Mouse (Mus musculus): ENCODE data around the gene Inip. TPM values are rescaled to one million over a fixed set of nuclear protein-coding genes. Genes with fewer than 3 reads are reported as not detected.
"Not testable (repeated sequence)": the region's sequence is repeated elsewhere in the genome, so short reads cannot be mapped to it uniquely, and the experiment has no call there.

Gene Inip
- polyA plus RNA-seq, 1 experiment from 2014 or later, result 95.9 TPM

DNA sequence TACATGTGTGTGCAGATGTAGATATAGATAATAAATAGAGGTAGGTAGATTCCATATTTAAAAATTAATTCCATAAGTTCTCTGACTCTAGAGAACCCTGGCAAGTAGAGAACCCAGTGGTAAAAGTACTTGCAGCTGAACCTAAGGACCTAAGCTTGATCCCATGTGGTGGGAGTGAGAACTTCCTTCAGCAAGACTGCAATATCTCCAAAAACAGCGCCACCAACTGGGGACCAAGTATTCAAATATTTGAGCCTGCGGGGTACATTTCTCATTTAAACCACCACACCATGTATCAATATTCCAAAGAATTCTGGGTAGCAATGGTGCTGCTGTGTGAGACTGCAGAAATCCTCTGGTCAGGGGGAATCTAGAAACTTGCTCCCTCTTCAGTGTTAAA, 7.3 kb downstream of the Inip start:
- Histone ChIP-seq H3K9ac (ENCODE audit: low read length) (no peak overlapping the region), H3K4me2 (ENCODE audit: low read depth) (no peak overlapping the region)
- 71% methylated on average over 2 of the region's 2 CpGs for WGBS

DNA sequence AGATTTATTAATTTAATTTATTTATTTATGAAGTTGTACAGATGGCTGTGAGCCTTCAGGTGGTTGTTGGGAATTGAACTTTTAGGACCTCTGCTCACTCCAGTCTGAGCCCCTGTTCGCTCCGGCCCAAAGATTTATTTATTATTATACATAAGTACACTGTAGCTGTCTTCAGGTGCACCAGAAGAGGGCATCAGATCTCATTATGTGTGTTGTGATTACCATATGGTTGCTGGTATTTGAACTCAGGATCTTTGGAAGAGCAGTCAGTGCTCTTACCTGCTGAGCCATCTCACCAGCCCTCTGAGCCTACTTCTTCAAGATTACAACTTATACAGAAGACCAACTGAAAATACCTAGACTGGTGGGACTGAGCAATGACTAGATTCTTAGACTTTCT, 7.8 kb downstream of the Inip start:
- H3K36me3 ChIP-seq (ENCODE audit: control insufficient read depth, insufficient read depth, low read length); H3K27me3 ChIP-seq (ENCODE audit: control insufficient read depth, insufficient read depth, low read length); H3K9me3 ChIP-seq (ENCODE audit: control insufficient read depth, low read length); H3K4me3 ChIP-seq (ENCODE audit: low read depth, low read length); H3K4me2 ChIP-seq (ENCODE audit: low read depth); DNase-seq (ENCODE audit: low spot score); H3K9ac ChIP-seq (ENCODE audit: low read length); H3K4me1 ChIP-seq (ENCODE audit: control insufficient read depth, insufficient read depth, low read length); ATAC-seq (ENCODE audit: insufficient read depth, low FRiP score, low TSS enrichment); H3K27ac ChIP-seq (ENCODE audit: low read depth, low read length): not testable (repeated sequence)
- 89% methylated on average over 2 of the region's 2 CpGs for WGBS

More for the DNA sequence above, 7.3 kb downstream of the Inip start:
- Histone ChIP-seq H3K27ac (ENCODE audit: low read depth, low read length) (no peak overlapping the region), H3K36me3 (ENCODE audit: control insufficient read depth, insufficient read depth, low read length) (no peaks in the 10 kb centered on the region), H3K27me3 (ENCODE audit: control insufficient read depth, insufficient read depth, low read length) (no peaks in the 10 kb centered on the region), H3K4me3 (ENCODE audit: low read depth, low read length) (no peak overlapping the region), H3K9me3 (ENCODE audit: control insufficient read depth, low read length) (no peaks in the 10 kb centered on the region), H3K4me1 (ENCODE audit: control insufficient read depth, insufficient read depth, low read length) (no peaks in the 10 kb centered on the region)
- ATAC-seq (ENCODE audit: insufficient read depth, low FRiP score, low TSS enrichment) (no peak), DNase-seq (ENCODE audit: low spot score) (no peak)

DNA sequence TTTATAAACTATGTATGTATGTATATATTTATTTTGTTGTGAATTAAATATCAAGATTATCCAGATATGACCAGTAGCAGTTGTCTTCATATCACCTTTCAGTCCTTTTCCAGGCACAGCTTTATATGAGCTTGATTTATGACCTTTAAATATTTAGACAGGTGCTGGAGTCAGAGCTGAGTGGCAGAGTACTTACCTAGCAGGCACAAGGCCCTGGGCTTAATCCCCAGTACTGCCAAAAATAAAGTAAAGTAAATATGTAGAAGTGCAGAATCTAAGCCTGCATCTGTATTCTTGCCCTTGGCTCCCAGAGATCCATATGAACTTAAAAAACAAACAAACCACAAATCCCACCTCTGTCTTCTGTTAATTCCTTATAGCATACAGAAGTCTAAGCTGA, 12.4 kb downstream of the Inip start:
- Histone ChIP-seq H3K27me3 (ENCODE audit: control insufficient read depth, insufficient read depth, low read length) (no peaks in the 10 kb centered on the region), H3K4me2 (ENCODE audit: low read depth) (no peak overlapping the region), H3K4me1 (ENCODE audit: control insufficient read depth, insufficient read depth, low read length) (no peaks in the 10 kb centered on the region), H3K27ac (ENCODE audit: low read depth, low read length) (no peak overlapping the region), H3K9me3 (ENCODE audit: control insufficient read depth, low read length) (no peaks in the 10 kb centered on the region), H3K4me3 (ENCODE audit: low read depth, low read length) (no peak overlapping the region), H3K9ac (ENCODE audit: low read length) (no peak overlapping the region), H3K36me3 (ENCODE audit: control insufficient read depth, insufficient read depth, low read length) (no peaks in the 10 kb centered on the region)
- ATAC-seq (ENCODE audit: insufficient read depth, low FRiP score, low TSS enrichment) (no peak), DNase-seq (ENCODE audit: low spot score) (no peak)

DNA sequence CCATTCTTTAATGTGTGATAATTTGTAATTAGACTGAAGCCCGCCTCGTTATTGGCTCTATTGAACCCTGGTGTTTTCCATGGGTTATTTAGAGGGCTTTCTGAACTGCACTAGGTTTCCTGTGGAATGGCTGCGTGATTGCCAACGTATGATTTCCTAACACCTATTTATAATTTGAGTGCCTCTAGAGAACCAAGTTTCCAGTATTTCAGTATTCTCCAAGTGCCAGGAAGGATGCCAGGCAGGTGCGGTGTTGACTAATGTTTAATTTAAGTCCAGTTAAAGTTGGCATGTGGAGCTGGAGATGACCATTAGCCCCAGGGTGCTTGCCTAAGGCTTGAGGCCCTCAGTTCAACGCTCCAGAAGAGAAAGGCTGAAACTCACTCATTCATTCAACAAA, 14.3 kb downstream of the Inip start:
- no peak overlapping the region for H3K4me3 ChIP-seq (ENCODE audit: low read depth, low read length)
- no peaks in the 10 kb centered on the region for H3K27me3 ChIP-seq (ENCODE audit: control insufficient read depth, insufficient read depth, low read length)
- 0 out of 2 replicates have a peak, but pooled peaks cover under 1% of the 10 kb centered on the region for H3K4me1 ChIP-seq (ENCODE audit: control insufficient read depth, insufficient read depth, low read length)
- DNase-seq (ENCODE audit: low spot score), result no peak
- no peak overlapping the region for H3K9ac ChIP-seq (ENCODE audit: low read length)
- no peak overlapping the region for H3K4me2 ChIP-seq (ENCODE audit: low read depth)
- H3K9me3 ChIP-seq (ENCODE audit: control insufficient read depth, low read length), result no peaks in the 10 kb centered on the region
- WGBS, result 66% methylated on average over 6 of the region's 6 CpGs
- no peaks in the 10 kb centered on the region for H3K36me3 ChIP-seq (ENCODE audit: control insufficient read depth, insufficient read depth, low read length)
- no peak for ATAC-seq (ENCODE audit: insufficient read depth, low FRiP score, low TSS enrichment)
- no peak overlapping the region for H3K27ac ChIP-seq (ENCODE audit: low read depth, low read length)

DNA sequence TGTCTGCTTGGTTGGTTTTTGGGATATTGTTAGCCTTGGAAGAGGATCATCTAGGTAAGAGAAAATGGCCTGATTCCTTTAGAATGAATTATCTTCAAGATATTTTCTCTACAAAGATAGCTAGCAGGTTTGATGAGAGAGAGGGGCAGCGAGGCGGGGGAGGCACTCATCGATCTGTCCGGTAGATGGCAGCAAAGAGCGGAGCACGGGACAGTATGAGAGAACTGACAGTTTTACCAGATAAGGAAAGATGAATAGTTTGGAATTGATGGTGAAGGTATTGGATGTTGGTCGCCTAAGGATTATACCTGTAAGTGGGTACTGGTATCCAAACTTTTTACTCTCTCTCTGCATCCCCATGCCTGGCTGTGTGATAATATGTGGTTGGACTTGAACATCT, 14.7 kb downstream of the Inip start:
- Histone ChIP-seq H3K36me3 (ENCODE audit: control insufficient read depth, insufficient read depth, low read length) (no peaks in the 10 kb centered on the region), H3K4me3 (ENCODE audit: low read depth, low read length) (no peak overlapping the region), H3K27ac (ENCODE audit: low read depth, low read length) (no peak overlapping the region), H3K9ac (ENCODE audit: low read length) (no peak overlapping the region), H3K27me3 (ENCODE audit: control insufficient read depth, insufficient read depth, low read length) (no peaks in the 10 kb centered on the region), H3K4me1 (ENCODE audit: control insufficient read depth, insufficient read depth, low read length) (0 out of 2 replicates have a peak, but pooled peaks cover 2% of the 10 kb centered on the region), H3K4me2 (ENCODE audit: low read depth) (no peak overlapping the region), H3K9me3 (ENCODE audit: control insufficient read depth, low read length) (no peaks in the 10 kb centered on the region)
- 2% methylated on average over 7 of the region's 7 CpGs for WGBS
- ATAC-seq (ENCODE audit: insufficient read depth, low FRiP score, low TSS enrichment) (no peak), DNase-seq (ENCODE audit: low spot score) (peak; percentile 71)

DNA sequence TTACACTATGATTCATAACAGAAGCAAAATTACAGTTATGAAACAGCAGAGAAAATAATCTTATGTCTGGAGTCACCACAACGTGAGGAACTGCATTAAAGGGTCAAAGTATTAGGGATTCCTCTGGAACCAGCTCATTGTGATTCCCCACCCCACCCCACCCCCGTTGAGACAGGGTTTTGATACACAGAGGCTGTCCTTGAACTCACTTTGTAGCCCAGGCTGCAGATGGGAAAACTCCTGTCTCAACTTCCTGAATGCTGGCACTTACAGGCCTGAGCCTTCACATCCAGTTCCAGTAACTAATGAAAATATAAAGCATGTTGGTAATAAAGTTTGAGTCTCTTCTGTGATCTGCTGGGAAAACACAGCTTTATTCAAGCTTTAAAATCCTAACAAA, 16.0 kb downstream of the Inip start:
- 45% methylated on average over 2 of the region's 2 CpGs for WGBS
- H3K4me2 ChIP-seq (ENCODE audit: low read depth), result no peak overlapping the region
- ATAC-seq (ENCODE audit: insufficient read depth, low FRiP score, low TSS enrichment) (no peak), DNase-seq (ENCODE audit: low spot score) (no peak)
- H3K4me3 ChIP-seq (ENCODE audit: low read depth, low read length), result no peak overlapping the region
- H3K9me3 ChIP-seq (ENCODE audit: control insufficient read depth, low read length), result no peaks in the 10 kb centered on the region
- 0 out of 2 replicates have a peak, but pooled peaks cover 2% of the 10 kb centered on the region for H3K4me1 ChIP-seq (ENCODE audit: control insufficient read depth, insufficient read depth, low read length)
- no peak overlapping the region for H3K27ac ChIP-seq (ENCODE audit: low read depth, low read length)
- H3K27me3 ChIP-seq (ENCODE audit: control insufficient read depth, insufficient read depth, low read length), result no peaks in the 10 kb centered on the region
- H3K9ac ChIP-seq (ENCODE audit: low read length), result no peak overlapping the region
- H3K36me3 ChIP-seq (ENCODE audit: control insufficient read depth, insufficient read depth, low read length), result no peaks in the 10 kb centered on the region

DNA sequence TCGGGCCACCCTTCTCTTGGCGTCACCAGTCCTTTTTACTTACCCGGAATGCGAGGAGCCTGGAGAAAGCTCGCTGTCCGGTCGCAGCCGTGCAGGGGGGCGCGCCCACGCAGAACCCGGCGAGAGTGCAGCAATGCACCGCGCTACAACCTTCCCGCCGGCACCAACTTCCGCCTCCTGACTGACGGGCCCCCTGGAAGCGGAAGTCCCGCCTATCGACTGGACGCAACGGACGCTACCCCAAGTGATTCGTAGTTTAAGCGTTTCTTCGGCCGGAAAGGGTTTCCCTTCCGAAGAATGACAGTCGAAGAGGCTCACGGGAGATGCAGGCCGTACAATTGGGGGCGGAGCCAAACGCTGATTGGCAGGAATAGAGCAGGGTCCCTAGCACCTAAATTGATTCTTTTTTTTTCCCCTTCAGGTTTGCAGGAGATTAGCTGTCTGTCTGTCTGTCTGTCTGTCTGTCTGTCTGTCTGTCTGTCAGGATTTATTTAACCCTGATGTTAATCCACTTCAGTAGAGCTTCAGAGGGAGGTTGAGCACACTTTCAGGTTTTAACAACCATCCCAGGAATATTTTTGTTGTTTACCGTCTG, 17.6 kb downstream of the Inip start:
- H3K4me1 ChIP-seq (ENCODE audit: control insufficient read depth, insufficient read depth, low read length), result 0 out of 2 replicates have a peak, but pooled peaks cover 2% of the 10 kb centered on the region
- H3K4me3 ChIP-seq (ENCODE audit: low read depth, low read length), result peak overlapping the region; percentile 97
- no peaks in the 10 kb centered on the region for H3K36me3 ChIP-seq (ENCODE audit: control insufficient read depth, insufficient read depth, low read length)
- H3K9ac ChIP-seq (ENCODE audit: low read length), result peak overlapping the region; percentile 88
- H3K9me3 ChIP-seq (ENCODE audit: control insufficient read depth, low read length), result no peaks in the 10 kb centered on the region
- ATAC-seq (ENCODE audit: insufficient read depth, low FRiP score, low TSS enrichment) (peak; percentile 95), DNase-seq (ENCODE audit: low spot score) (peak; percentile 97)
- peak overlapping the region; percentile 81 for H3K4me2 ChIP-seq (ENCODE audit: low read depth)
- WGBS, result under 1% methylated on average over 36 of the region's 36 CpGs
- no peaks in the 10 kb centered on the region for H3K27me3 ChIP-seq (ENCODE audit: control insufficient read depth, insufficient read depth, low read length)
- peak overlapping the region; percentile 72; the same call in 1 of the 2 replicates for H3K27ac ChIP-seq (ENCODE audit: low read depth, low read length)

DNA sequence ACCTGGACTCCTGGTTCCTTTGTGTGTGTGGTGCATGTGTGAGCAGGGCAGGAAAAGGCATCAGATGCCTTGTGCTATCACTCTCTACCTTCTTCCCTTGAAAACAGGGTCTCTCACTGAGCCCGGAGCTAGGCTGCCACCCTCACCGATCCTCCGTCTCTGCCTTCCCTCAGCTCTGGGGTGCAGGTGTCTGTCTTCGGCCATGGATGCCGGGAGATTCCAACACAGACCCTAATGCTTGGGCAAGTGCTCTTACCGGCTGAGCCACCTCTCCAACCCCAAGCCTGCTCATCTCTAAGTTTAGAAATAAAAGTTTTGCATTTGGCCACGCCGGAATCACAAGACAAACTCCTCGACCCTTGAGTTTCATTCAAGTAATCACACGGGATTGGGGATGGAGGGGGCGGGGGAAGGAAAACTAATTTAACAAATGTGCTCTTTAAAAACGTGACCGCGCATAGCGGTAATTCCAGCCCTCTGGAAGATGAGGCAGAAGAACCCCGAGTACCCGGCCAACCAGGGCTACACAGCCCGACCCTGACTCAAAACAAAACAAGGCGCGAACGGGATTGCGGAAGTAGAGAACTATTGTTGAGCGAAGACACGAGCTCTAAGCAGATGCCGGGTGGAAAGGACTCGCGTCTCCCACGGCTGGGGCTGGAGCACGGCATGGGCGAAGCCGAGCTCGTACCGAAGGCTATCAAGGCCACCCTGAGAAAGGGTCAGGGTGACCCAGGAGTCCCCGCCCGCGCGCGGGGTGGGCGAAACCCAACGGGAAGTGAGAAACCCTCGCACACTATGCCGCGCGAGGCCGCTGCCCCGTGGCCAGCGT, 18.3 kb downstream of the Inip start:
- Histone ChIP-seq H3K27ac (ENCODE audit: low read depth, low read length) (peak overlapping the region; percentile 72; the same call in 1 of the 2 replicates), H3K27me3 (ENCODE audit: control insufficient read depth, insufficient read depth, low read length) (no peaks in the 10 kb centered on the region), H3K4me2 (ENCODE audit: low read depth) (peak overlapping the region; percentile 81), H3K9me3 (ENCODE audit: control insufficient read depth, low read length) (no peaks in the 10 kb centered on the region), H3K4me3 (ENCODE audit: low read depth, low read length) (peak overlapping the region; percentile 97), H3K9ac (ENCODE audit: low read length) (peak overlapping the region; percentile 88), H3K4me1 (ENCODE audit: control insufficient read depth, insufficient read depth, low read length) (0 out of 2 replicates have a peak, but pooled peaks cover 2% of the 10 kb centered on the region), H3K36me3 (ENCODE audit: control insufficient read depth, insufficient read depth, low read length) (no peaks in the 10 kb centered on the region)
- no peak; the same call in none of the 2 replicates for ATAC-seq (ENCODE audit: insufficient read depth, low FRiP score, low TSS enrichment)
- peak; percentile 66 for DNase-seq (ENCODE audit: low spot score)
- WGBS, result under 1% methylated on average over 47 of the region's 47 CpGs

DNA sequence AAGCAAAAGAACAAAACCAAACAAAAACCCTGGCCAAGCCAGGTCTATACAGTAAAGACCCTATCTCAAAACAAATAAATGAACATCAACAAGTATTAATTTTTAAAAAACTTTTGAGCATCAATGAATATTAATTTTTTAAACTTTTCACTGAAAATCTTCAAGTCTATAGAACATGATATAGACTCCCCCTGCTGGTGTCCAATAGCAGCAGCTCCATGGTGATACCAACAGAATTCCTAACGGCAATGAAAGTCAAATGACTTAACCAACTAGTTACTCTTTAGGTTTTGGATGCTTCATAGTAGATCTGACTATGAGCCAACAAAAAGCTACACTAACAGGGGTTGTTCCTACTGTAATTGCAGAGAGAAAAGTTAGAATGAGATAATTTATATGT, 20.8 kb downstream of the Inip start:
- no peaks in the 10 kb centered on the region for H3K9me3 ChIP-seq (ENCODE audit: control insufficient read depth, low read length)
- H3K27me3 ChIP-seq (ENCODE audit: control insufficient read depth, insufficient read depth, low read length), result no peaks in the 10 kb centered on the region
- H3K27ac ChIP-seq (ENCODE audit: low read depth, low read length), result no peak overlapping the region
- H3K4me1 ChIP-seq (ENCODE audit: control insufficient read depth, insufficient read depth, low read length), result 0 out of 2 replicates have a peak, but pooled peaks cover 2% of the 10 kb centered on the region
- H3K36me3 ChIP-seq (ENCODE audit: control insufficient read depth, insufficient read depth, low read length), result no peaks in the 10 kb centered on the region
- no peak overlapping the region for H3K9ac ChIP-seq (ENCODE audit: low read length)
- ATAC-seq (ENCODE audit: insufficient read depth, low FRiP score, low TSS enrichment), result no peak
- 56% methylated on average over 1 of the region's 1 CpGs for WGBS
- DNase-seq (ENCODE audit: low spot score), result no peak
- no peak overlapping the region for H3K4me2 ChIP-seq (ENCODE audit: low read depth)
- no peak overlapping the region for H3K4me3 ChIP-seq (ENCODE audit: low read depth, low read length)

Measured in neural tube, embryonic 11.5 days (tissue).